Mouse (Mus musculus) MEL (cell line): ENCODE measurements around the gene Axdnd1.

ENCODE experiments used
- BHLHE40 ChIP-seq: IDR thresholded peaks from 2 replicates; pipeline ENCODE4 v1.6.1; 2012; ENCODE audit warnings: low read depth, mild to moderate bottlenecking, inconsistent platforms, low read length, improper control_type of control experiment, borderline replicate concordance
- CTCF ChIP-seq, 3 experiments: IDR thresholded peaks in 2 of 3; conservative IDR thresholded peaks in 1 of 3; 2 replicates each; pipeline ENCODE4 v1.5.1; 2011 to 2012; ENCODE audit warnings: low read length in 3 of 3, low read depth in 2 of 3, mild to moderate bottlenecking in 2 of 3, improper control_type of control experiment in 1 of 3, inconsistent platforms in 1 of 3, mixed read lengths in 1 of 3, moderate library complexity in 1 of 3; ENCODE audit not compliant: control insufficient read depth in 1 of 3, insufficient read depth in 1 of 3, poor library complexity in 1 of 3, severe bottlenecking in 1 of 3
- EP300 ChIP-seq, 2 experiments: IDR thresholded peaks; 2 replicates each; pipeline ENCODE4 v1.6.1; 2011; ENCODE audit warnings: improper control_type of control experiment in 2 of 2, low read length in 2 of 2, low read depth in 1 of 2, mild to moderate bottlenecking in 1 of 2
- GABPA ChIP-seq: IDR thresholded peaks from 2 replicates; pipeline ENCODE4 v1.6.1; 2012; ENCODE audit warnings: low read depth, mild to moderate bottlenecking, inconsistent platforms, low read length, improper control_type of control experiment, moderate library complexity
- NELFE ChIP-seq: IDR thresholded peaks from 2 replicates; pipeline ENCODE4 v1.6.1; 2011; ENCODE audit warnings: low read depth, low read length, improper control_type of control experiment
- POLR2A ChIP-seq, 2 experiments: IDR thresholded peaks; 2 replicates each; pipeline ENCODE4 v1.6.1; 2011 to 2012; ENCODE audit warnings: low read length in 2 of 2, mild to moderate bottlenecking in 2 of 2, control low read depth in 1 of 2, improper control_type of control experiment in 1 of 2, low read depth in 1 of 2, moderate library complexity in 1 of 2; ENCODE audit not compliant: control insufficient read depth in 1 of 2, insufficient read depth in 1 of 2, poor library complexity in 1 of 2
- POLR2AphosphoS2 ChIP-seq: IDR thresholded peaks from 2 replicates; pipeline ENCODE4 v1.6.1; 2011; ENCODE audit warnings: low read length, improper control_type of control experiment
- POLR2AphosphoS5 ChIP-seq: IDR thresholded peaks from 2 replicates; pipeline ENCODE4 v1.6.1; 2012; ENCODE audit warnings: low read depth, borderline replicate concordance, mild to moderate bottlenecking, inconsistent platforms, low read length, moderate library complexity, mixed read lengths
- TAL1 ChIP-seq: IDR thresholded peaks from 2 replicates; pipeline ENCODE4 v1.6.1; 2012; ENCODE audit warnings: mild to moderate bottlenecking, inconsistent platforms, low read length, moderate library complexity, mixed read lengths

GRCm38 (mm10) chr1:156393148-156393547 is 27.8 kb downstream of the Axdnd1 start:
- TF ChIP-seq CTCF (IDR thresholded peaks at IDR 0.05 in 2 of 3, conservative IDR thresholded peaks at IDR 0.05 in 1 of 3; ENCODE audit: control insufficient read depth in 1 of 3, insufficient read depth in 1 of 3, low read depth in 2 of 3, low read length in 3 of 3, poor library complexity in 1 of 3, severe bottlenecking in 1 of 3) (no peak), POLR2A (IDR thresholded peaks at IDR 0.05; ENCODE audit: control insufficient read depth in 1 of 2, insufficient read depth in 1 of 2, low read depth in 1 of 2, low read length in 2 of 2, poor library complexity in 1 of 2) (no peak), POLR2AphosphoS5 (no peak), POLR2AphosphoS2 (no peak), GABPA (no peak), BHLHE40 (no peak), NELFE (no peak), TAL1 (no peak; the same call in 1 of the 2 replicates), EP300 (IDR thresholded peaks at IDR 0.05; ENCODE audit: low read depth in 1 of 2, low read length in 2 of 2) (peak; percentile 50 to 70; a peak in 3 of 4 replicates)
